Mouse (Mus musculus): ENCODE data around the gene Sim2. TPM values are rescaled to one million over a fixed set of nuclear protein-coding genes. Genes with fewer than 3 reads are reported as not detected.

The Sim2 gene
- polyA plus RNA-seq, 1 experiment from 2014 or later = 0.04 TPM

DNA sequence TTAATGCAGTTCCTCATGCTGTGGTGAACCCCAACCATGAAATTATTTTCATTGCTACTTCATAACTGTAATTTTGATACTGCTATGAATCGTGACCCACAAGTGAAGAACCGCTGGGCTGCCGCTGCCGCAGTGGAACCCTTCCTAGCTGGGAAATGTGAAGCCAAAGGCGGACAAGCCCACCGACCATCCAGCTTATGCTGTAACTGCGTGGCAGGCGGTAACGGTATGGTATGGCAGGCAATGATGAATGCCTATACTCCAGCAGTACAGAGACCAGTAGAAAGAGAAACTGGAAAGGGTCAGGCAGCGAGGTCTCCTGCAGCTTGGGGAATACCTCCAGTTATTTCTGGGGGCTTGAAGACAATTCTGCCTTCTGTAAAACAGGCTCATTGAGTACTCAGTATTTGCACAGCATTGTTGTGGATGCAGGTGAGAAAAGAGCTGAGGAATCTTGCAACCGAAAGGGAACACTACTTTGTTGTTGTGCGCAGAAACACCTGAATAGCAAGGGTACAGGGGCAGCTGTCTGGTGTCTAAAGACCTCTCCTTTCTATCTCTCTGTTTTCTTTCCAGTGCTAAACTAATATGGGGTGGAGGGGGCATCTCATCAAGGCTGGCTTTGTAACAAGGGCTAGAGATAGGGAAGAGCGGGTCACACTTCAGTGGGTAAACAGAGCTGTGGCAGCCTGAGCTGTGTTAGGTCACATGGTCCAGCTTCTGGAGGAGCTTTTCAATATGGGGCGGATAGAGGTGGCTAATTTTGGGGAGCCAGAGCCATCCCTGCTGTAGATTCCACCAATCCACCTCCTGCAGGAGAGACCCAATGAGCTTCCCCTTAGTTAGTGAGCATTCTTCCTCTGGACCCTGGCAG lies 4.3 kb downstream of the Sim2 start:
- WGBS = 9% methylated on average over 14 of the region's 14 CpGs
- H3K36me3 ChIP-seq (ENCODE audit: insufficient read depth) = no peaks in the 10 kb centered on the region
- DNase-seq = no peak
- no peaks in the 10 kb centered on the region for H3K9me3 ChIP-seq (ENCODE audit: low read depth, low read length)
- peaks cover 7% of the 10 kb centered on the region; the same call in 1 of the 2 replicates for H3K4me1 ChIP-seq (ENCODE audit: insufficient read depth)
- H3K4me3 ChIP-seq (ENCODE audit: low read depth, low read length) = no peak overlapping the region
- no peak overlapping the region for H3K4me2 ChIP-seq
- H3K27me3 ChIP-seq (ENCODE audit: insufficient read depth, low read length) = peaks cover 99% of the 10 kb centered on the region
- TF ChIP-seq CTCF (IDR thresholded peaks at IDR 0.05; ENCODE audit: low read depth) = no peak
- H3K27ac ChIP-seq (ENCODE audit: low read depth) = no peak overlapping the region
- ATAC-seq (ENCODE audit: insufficient read depth) = no peak
- no peak overlapping the region for H3K9ac ChIP-seq

- WGBS = 6% methylated on average over 12 of the region's 12 CpGs
- peaks cover 97% of the 10 kb centered on the region for H3K27me3 ChIP-seq (ENCODE audit: insufficient read depth, low read length)
- DNase-seq (no peak), ATAC-seq (ENCODE audit: insufficient read depth) (no peak)
- no peak overlapping the region for H3K9ac ChIP-seq
- H3K27ac ChIP-seq (ENCODE audit: low read depth) = no peak overlapping the region
- no peak overlapping the region for H3K4me2 ChIP-seq
- no peaks in the 10 kb centered on the region for H3K36me3 ChIP-seq (ENCODE audit: insufficient read depth)
- H3K9me3 ChIP-seq (ENCODE audit: low read depth, low read length) = no peaks in the 10 kb centered on the region
- no peak for TF ChIP-seq CTCF (IDR thresholded peaks at IDR 0.05; ENCODE audit: low read depth)
- no peak overlapping the region for H3K4me3 ChIP-seq (ENCODE audit: low read depth, low read length)
- no peaks in the 10 kb centered on the region for H3K4me1 ChIP-seq (ENCODE audit: insufficient read depth)
Observed at GRCm38 (mm10) chr16:94092511-94093150, 7.9 kb downstream of the Sim2 start.

DNA sequence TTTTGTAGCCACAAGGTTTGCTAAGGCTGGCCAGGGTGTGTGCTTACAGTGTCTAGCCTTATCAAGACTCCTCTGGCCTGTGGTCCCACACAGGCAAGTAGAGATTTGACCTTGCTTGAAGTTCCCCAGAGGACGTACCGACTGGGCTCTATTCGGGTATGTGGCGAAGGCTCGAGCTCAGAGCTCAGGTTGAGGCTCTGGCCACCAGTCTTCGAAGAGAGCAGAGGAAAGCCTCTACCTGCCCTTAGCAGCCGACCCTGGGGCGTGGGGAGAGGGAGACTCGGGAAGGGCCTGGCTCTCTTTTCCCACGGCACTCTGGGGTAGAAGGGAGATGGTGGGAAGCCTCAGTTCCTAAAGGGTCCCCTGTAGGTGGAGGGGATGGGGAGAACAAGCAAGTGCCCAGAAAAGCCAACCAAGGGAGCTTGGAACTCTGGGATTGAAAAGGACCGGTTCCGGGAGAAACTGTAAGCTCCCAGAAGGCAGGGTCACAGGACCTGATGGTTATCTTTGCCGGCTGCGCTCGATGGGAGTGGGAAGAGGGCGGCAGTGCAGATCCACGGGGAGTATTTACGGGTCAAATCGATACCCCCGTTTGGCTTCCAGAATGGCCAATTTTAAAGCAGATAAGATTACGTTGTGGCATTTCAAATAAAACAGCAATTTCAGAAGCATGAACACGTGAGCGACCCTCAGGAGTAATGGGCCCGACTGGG lies 8.6 kb downstream of the Sim2 start:
- Histone ChIP-seq H3K36me3 (ENCODE audit: insufficient read depth) (no peaks in the 10 kb centered on the region), H3K9ac (no peak overlapping the region), H3K9me3 (ENCODE audit: low read depth, low read length) (no peaks in the 10 kb centered on the region), H3K27ac (ENCODE audit: low read depth) (no peak overlapping the region), H3K4me3 (ENCODE audit: low read depth, low read length) (no peak overlapping the region), H3K4me2 (no peak overlapping the region), H3K27me3 (ENCODE audit: insufficient read depth, low read length) (peaks cover 97% of the 10 kb centered on the region), H3K4me1 (ENCODE audit: insufficient read depth) (no peaks in the 10 kb centered on the region)
- WGBS = 2% methylated on average over 24 of the region's 24 CpGs
- no peak for TF ChIP-seq CTCF (IDR thresholded peaks at IDR 0.05; ENCODE audit: low read depth)
- DNase-seq (no peak), ATAC-seq (ENCODE audit: insufficient read depth) (no peak)

DNA sequence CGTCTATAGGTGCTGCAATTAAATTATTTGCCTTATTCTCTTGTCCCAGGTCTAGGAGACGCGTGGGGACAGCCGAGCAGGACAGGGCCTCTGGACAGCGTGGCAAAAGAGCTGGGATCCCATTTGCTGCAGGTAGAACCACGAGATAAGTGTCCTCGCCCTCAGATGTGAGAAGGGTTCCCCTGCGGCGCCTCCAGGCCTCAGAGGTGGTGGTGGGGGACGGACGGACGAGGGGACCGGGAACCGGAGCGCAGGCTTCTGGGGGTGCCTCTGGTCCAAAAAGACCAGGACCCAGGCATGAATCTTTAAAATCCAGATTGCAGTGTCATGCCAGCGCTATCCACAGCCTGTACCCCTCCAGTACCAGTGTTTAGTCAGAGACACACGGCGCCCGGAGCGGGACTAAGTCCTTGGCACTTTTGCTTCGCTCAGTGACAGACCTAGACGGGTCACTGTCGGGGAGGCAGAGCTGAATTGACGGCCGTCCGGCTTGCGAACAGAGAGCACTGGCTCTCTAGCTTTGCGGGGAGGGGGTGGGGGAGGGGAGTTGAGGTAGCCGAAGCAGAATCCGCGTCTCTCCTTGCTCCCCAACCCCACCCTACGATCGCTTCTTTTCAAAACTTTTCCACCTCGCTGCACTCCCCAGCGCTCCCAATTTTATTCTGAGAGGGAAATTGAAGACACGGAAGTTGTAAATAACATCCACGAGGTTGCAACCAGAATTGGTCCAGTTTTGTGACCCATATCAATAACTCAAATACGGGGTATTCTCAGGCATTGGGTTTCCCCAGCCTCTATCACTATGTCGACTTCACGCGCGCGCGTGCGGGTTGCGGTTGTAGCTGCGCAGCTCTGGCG lies 9.7 kb downstream of the Sim2 start:
- H3K9me3 ChIP-seq (ENCODE audit: low read depth, low read length) = no peaks in the 10 kb centered on the region
- peaks cover 89% of the 10 kb centered on the region for H3K27me3 ChIP-seq (ENCODE audit: insufficient read depth, low read length)
- H3K27ac ChIP-seq (ENCODE audit: low read depth) = no peak overlapping the region
- H3K36me3 ChIP-seq (ENCODE audit: insufficient read depth) = no peaks in the 10 kb centered on the region
- TF ChIP-seq CTCF (IDR thresholded peaks at IDR 0.05; ENCODE audit: low read depth) = no peak
- WGBS = 3% methylated on average over 48 of the region's 48 CpGs
- no peak overlapping the region for H3K4me2 ChIP-seq
- H3K4me3 ChIP-seq (ENCODE audit: low read depth, low read length) = no peak overlapping the region
- no peaks in the 10 kb centered on the region for H3K4me1 ChIP-seq (ENCODE audit: insufficient read depth)
- peak; percentile 27 for DNase-seq
- no peak overlapping the region for H3K9ac ChIP-seq
- ATAC-seq (ENCODE audit: insufficient read depth) = no peak

DNA sequence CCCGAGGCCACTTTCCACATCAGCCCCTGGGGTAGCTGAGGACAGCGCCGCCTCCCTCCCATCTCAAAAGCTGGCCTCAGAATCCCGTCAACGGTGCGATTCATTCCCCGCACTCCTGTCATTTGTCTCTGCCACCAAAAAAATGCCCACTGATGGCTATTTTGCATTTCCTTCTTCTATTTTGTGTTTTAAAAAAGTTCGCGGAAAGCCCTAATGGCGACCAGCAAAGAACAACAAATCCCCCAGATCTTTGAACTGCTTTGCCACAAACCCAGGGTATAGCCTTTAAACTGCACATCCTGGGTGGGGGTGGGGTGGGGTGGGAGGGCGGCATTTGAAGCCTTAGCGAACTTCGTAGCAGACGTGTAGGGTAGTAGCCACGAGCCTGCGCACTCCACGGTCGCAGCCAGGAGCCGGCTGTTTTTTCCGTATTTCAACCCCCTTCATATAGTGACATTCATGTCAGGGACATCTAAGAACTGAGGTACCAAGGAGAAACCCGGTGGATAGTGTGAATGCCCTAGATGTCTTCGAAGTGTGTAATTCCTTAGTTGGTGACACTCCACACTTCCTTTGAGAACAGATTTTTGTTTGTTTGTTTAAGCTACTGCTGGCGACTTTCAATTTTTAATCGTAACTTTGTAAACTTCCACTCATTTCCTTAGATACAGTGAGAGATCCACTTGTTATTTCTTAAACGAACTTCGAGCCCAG lies 10.5 kb downstream of the Sim2 start:
- Histone ChIP-seq H3K27me3 (ENCODE audit: insufficient read depth, low read length) (peaks cover 81% of the 10 kb centered on the region), H3K9me3 (ENCODE audit: low read depth, low read length) (no peaks in the 10 kb centered on the region), H3K36me3 (ENCODE audit: insufficient read depth) (no peaks in the 10 kb centered on the region), H3K27ac (ENCODE audit: low read depth) (no peak overlapping the region), H3K4me2 (no peak overlapping the region), H3K4me3 (ENCODE audit: low read depth, low read length) (no peak overlapping the region), H3K9ac (no peak overlapping the region), H3K4me1 (ENCODE audit: insufficient read depth) (no peaks in the 10 kb centered on the region)
- no peak for TF ChIP-seq CTCF (IDR thresholded peaks at IDR 0.05; ENCODE audit: low read depth)
- no peak for ATAC-seq (ENCODE audit: insufficient read depth)
- peak; percentile 51 for DNase-seq
- WGBS = 2% methylated on average over 26 of the region's 26 CpGs

DNA sequence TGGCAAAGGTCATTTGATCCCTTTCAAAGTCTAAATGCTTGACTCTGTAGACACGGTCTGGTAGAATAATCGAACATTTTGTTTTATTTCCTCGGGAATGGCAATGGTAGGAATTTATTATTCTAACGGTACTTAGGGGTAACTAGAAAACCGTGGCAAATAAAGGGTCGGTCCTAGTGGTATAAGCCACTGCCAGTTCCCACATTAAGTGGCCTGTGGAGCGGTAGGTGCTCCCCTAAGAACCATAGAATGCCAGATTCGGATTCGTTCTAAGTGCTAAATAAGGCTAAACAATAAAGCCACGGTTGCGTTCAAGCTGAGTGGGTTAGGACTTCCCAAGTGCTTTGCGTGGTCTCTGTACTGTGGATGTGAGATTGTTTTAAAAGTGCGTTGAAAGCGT lies 11.7 kb downstream of the Sim2 start:
- ATAC-seq (ENCODE audit: insufficient read depth) (no peak), DNase-seq (peak; percentile 29)
- H3K27me3 ChIP-seq (ENCODE audit: insufficient read depth, low read length) = peaks cover 69% of the 10 kb centered on the region
- no peaks in the 10 kb centered on the region for H3K4me1 ChIP-seq (ENCODE audit: insufficient read depth)
- no peak overlapping the region for H3K4me2 ChIP-seq
- H3K36me3 ChIP-seq (ENCODE audit: insufficient read depth) = no peaks in the 10 kb centered on the region
- no peak overlapping the region for H3K9ac ChIP-seq
- no peak overlapping the region for H3K4me3 ChIP-seq (ENCODE audit: low read depth, low read length)
- WGBS = 5% methylated on average over 14 of the region's 14 CpGs
- no peak for TF ChIP-seq CTCF (IDR thresholded peaks at IDR 0.05; ENCODE audit: low read depth)
- H3K9me3 ChIP-seq (ENCODE audit: low read depth, low read length) = no peaks in the 10 kb centered on the region
- H3K27ac ChIP-seq (ENCODE audit: low read depth) = no peak overlapping the region
